Mouse (Mus musculus) MEL (cell line): ENCODE measurements around the gene Wdr90. TPM values are rescaled to one million over a fixed set of nuclear protein-coding genes. Genes with fewer than 3 reads are reported as not detected.
A peak's percentile ranks its signal among the peaks of the same experiment; 100 is the strongest.

Source experiments
- DNase-seq: peaks from one replicate; pipeline ENCODE4 v3.0.0; 2011; ENCODE audit warnings: low read depth, low spot score
- H3K27ac ChIP-seq: 2 replicates; pipeline ENCODE4 v1.5.1; 2012; ENCODE audit warnings: low read depth, mild to moderate bottlenecking, control low read depth, low read length, moderate library complexity; ENCODE audit not compliant: control insufficient read depth
- H3K27me3 ChIP-seq, 2 experiments: fragments of 150-350 bp in 1 of 2; sonication (generic) in 1 of 2; 2 replicates each; pipeline ENCODE4 v1.6.1; 2012; ENCODE audit warnings: low read length in 2 of 2, mild to moderate bottlenecking in 2 of 2, improper control_type of control experiment in 1 of 2, moderate library complexity in 1 of 2; ENCODE audit not compliant: insufficient read depth in 2 of 2, control insufficient read depth in 1 of 2
- H3K36me3 ChIP-seq, 2 experiments: 2 replicates each; pipeline ENCODE4 v1.6.1; 2012 to 2014; ENCODE audit warnings: low read length in 2 of 2, improper control_type of control experiment in 1 of 2, inconsistent platforms in 1 of 2, mild to moderate bottlenecking in 1 of 2; ENCODE audit not compliant: insufficient read depth in 2 of 2, control insufficient read depth in 1 of 2
- H3K4me1 ChIP-seq, 2 experiments: fragments of 150-350 bp in 1 of 2; sonication (generic) in 1 of 2; 2 replicates each; pipeline ENCODE4 v1.6.1; 2012; ENCODE audit warnings: low read length in 2 of 2, improper control_type of control experiment in 1 of 2, mild to moderate bottlenecking in 1 of 2; ENCODE audit not compliant: insufficient read depth in 2 of 2, control insufficient read depth in 1 of 2
- H3K4me3 ChIP-seq, 2 experiments: fragments of 150-350 bp in 1 of 2; sonication (generic) in 1 of 2; 2 replicates each; pipeline ENCODE4 v1.5.1; 2012; ENCODE audit warnings: low read depth in 2 of 2, low read length in 2 of 2, mild to moderate bottlenecking in 2 of 2, moderate library complexity in 2 of 2, control low read depth in 1 of 2, improper control_type of control experiment in 1 of 2; ENCODE audit not compliant: control insufficient read depth in 1 of 2, insufficient read depth in 1 of 2
- H3K79me2 ChIP-seq: 2 replicates; pipeline ENCODE4 v1.6.1; 2012; ENCODE audit warnings: mild to moderate bottlenecking, low read length, moderate library complexity; ENCODE audit not compliant: control insufficient read depth, poor library complexity, insufficient read depth
- H3K9ac ChIP-seq: 2 replicates; pipeline ENCODE4 v1.6.1; 2012; ENCODE audit warnings: low read depth, mild to moderate bottlenecking, control low read depth, low read length, moderate library complexity; ENCODE audit not compliant: control insufficient read depth, poor library complexity, severe bottlenecking
- H3K9me3 ChIP-seq: fragments of 150-350 bp; sonication (generic); replicated peaks from 2 replicates; pipeline ENCODE4 v1.6.1; 2012; ENCODE audit warnings: mild to moderate bottlenecking, low read length, improper control_type of control experiment, moderate library complexity; ENCODE audit not compliant: insufficient read depth
- BHLHE40 ChIP-seq: IDR thresholded peaks from 2 replicates; pipeline ENCODE4 v1.6.1; 2012; ENCODE audit warnings: low read depth, mild to moderate bottlenecking, inconsistent platforms, low read length, improper control_type of control experiment, borderline replicate concordance
- CHD1 ChIP-seq: IDR thresholded peaks from 2 replicates; pipeline ENCODE4 v1.6.1; 2012; ENCODE audit warnings: low read depth, mild to moderate bottlenecking, inconsistent platforms, low read length, improper control_type of control experiment
- CTCF ChIP-seq, 3 experiments: IDR thresholded peaks in 2 of 3; conservative IDR thresholded peaks in 1 of 3; 2 replicates each; pipeline ENCODE4 v1.5.1; 2011 to 2012; ENCODE audit warnings: low read length in 3 of 3, low read depth in 2 of 3, mild to moderate bottlenecking in 2 of 3, improper control_type of control experiment in 1 of 3, inconsistent platforms in 1 of 3, mixed read lengths in 1 of 3, moderate library complexity in 1 of 3; ENCODE audit not compliant: control insufficient read depth in 1 of 3, insufficient read depth in 1 of 3, poor library complexity in 1 of 3, severe bottlenecking in 1 of 3
- E2F4 ChIP-seq: IDR thresholded peaks from 2 replicates; pipeline ENCODE4 v1.6.1; 2011; ENCODE audit warnings: low read depth, low read length, improper control_type of control experiment, borderline replicate concordance
- ELF1 ChIP-seq: IDR thresholded peaks from 2 replicates; pipeline ENCODE4 v1.6.1; 2014; ENCODE audit warnings: low read depth, mild to moderate bottlenecking, inconsistent platforms, low read length, improper control_type of control experiment, moderate library complexity
- EP300 ChIP-seq, 2 experiments: IDR thresholded peaks; 2 replicates each; pipeline ENCODE4 v1.6.1; 2011; ENCODE audit warnings: improper control_type of control experiment in 2 of 2, low read length in 2 of 2, low read depth in 1 of 2, mild to moderate bottlenecking in 1 of 2
- GABPA ChIP-seq: IDR thresholded peaks from 2 replicates; pipeline ENCODE4 v1.6.1; 2012; ENCODE audit warnings: low read depth, mild to moderate bottlenecking, inconsistent platforms, low read length, improper control_type of control experiment, moderate library complexity
- GATA1 ChIP-seq: IDR thresholded peaks from 2 replicates; pipeline ENCODE4 v1.6.1; 2011; ENCODE audit warnings: low read depth, low read length, improper control_type of control experiment
- JUND ChIP-seq: IDR thresholded peaks from 2 replicates; pipeline ENCODE4 v1.6.1; 2011; ENCODE audit warnings: low read depth, mild to moderate bottlenecking, improper control_type of control experiment, low read length
- MAX ChIP-seq: IDR thresholded peaks from 2 replicates; pipeline ENCODE4 v1.6.1; 2011; ENCODE audit warnings: low read length, improper control_type of control experiment
- MAZ ChIP-seq: IDR thresholded peaks from 2 replicates; pipeline ENCODE4 v1.6.1; 2012; ENCODE audit warnings: low read depth, mild to moderate bottlenecking, inconsistent platforms, low read length, improper control_type of control experiment
- MYB ChIP-seq: IDR thresholded peaks from 2 replicates; pipeline ENCODE4 v1.6.1; 2011; ENCODE audit warnings: mild to moderate bottlenecking, low read depth, low read length, improper control_type of control experiment
- MYC ChIP-seq: IDR thresholded peaks from 2 replicates; pipeline ENCODE4 v1.6.1; 2011; ENCODE audit warnings: low read depth, mild to moderate bottlenecking, low read length, improper control_type of control experiment, moderate library complexity
- NELFE ChIP-seq: IDR thresholded peaks from 2 replicates; pipeline ENCODE4 v1.6.1; 2011; ENCODE audit warnings: low read depth, low read length, improper control_type of control experiment
- NRF1 ChIP-seq: IDR thresholded peaks from 2 replicates; pipeline ENCODE4 v1.6.1; 2014; ENCODE audit warnings: low read depth, mild to moderate bottlenecking, inconsistent platforms, low read length, improper control_type of control experiment, moderate library complexity; ENCODE audit not compliant: poor library complexity, insufficient read depth, severe bottlenecking
- POLR2A ChIP-seq, 2 experiments: IDR thresholded peaks; 2 replicates each; pipeline ENCODE4 v1.6.1; 2011 to 2012; ENCODE audit warnings: low read length in 2 of 2, mild to moderate bottlenecking in 2 of 2, control low read depth in 1 of 2, improper control_type of control experiment in 1 of 2, low read depth in 1 of 2, moderate library complexity in 1 of 2; ENCODE audit not compliant: control insufficient read depth in 1 of 2, insufficient read depth in 1 of 2, poor library complexity in 1 of 2
- POLR2AphosphoS2 ChIP-seq: IDR thresholded peaks from 2 replicates; pipeline ENCODE4 v1.6.1; 2011; ENCODE audit warnings: low read length, improper control_type of control experiment
- POLR2AphosphoS5 ChIP-seq: IDR thresholded peaks from 2 replicates; pipeline ENCODE4 v1.6.1; 2012; ENCODE audit warnings: low read depth, borderline replicate concordance, mild to moderate bottlenecking, inconsistent platforms, low read length, moderate library complexity, mixed read lengths
- RCOR1 ChIP-seq: IDR thresholded peaks from 2 replicates; pipeline ENCODE4 v1.6.1; 2012; ENCODE audit warnings: low read depth, mild to moderate bottlenecking, inconsistent platforms, low read length, improper control_type of control experiment
- SIN3A ChIP-seq: IDR thresholded peaks from 2 replicates; pipeline ENCODE4 v1.6.1; 2012; ENCODE audit warnings: low read length, improper control_type of control experiment, inconsistent platforms
- SMC3 ChIP-seq: IDR thresholded peaks from 2 replicates; pipeline ENCODE4 v1.6.1; 2011; ENCODE audit warnings: low read depth, low read length, improper control_type of control experiment
- TAL1 ChIP-seq: IDR thresholded peaks from 2 replicates; pipeline ENCODE4 v1.6.1; 2012; ENCODE audit warnings: mild to moderate bottlenecking, inconsistent platforms, low read length, moderate library complexity, mixed read lengths
- TCF12 ChIP-seq: IDR thresholded peaks from 2 replicates; pipeline ENCODE4 v1.6.1; 2014; ENCODE audit warnings: low read depth, mild to moderate bottlenecking, inconsistent platforms, low read length, improper control_type of control experiment, moderate library complexity
- USF1 ChIP-seq: IDR thresholded peaks from 2 replicates; pipeline ENCODE4 v1.6.1; 2014; ENCODE audit warnings: low read depth, mild to moderate bottlenecking, inconsistent platforms, low read length, improper control_type of control experiment, moderate library complexity
- USF2 ChIP-seq, 2 experiments: IDR thresholded peaks; 2 replicates each; pipeline ENCODE4 v1.6.1; 2011 to 2012; ENCODE audit warnings: improper control_type of control experiment in 2 of 2, low read length in 2 of 2, borderline replicate concordance in 1 of 2, inconsistent platforms in 1 of 2, low read depth in 1 of 2, mild to moderate bottlenecking in 1 of 2; ENCODE audit not compliant: insufficient read depth in 1 of 2
- ZMIZ1 ChIP-seq: IDR thresholded peaks from 2 replicates; pipeline ENCODE4 v1.6.1; 2012; ENCODE audit warnings: low read depth, mild to moderate bottlenecking, inconsistent platforms, low read length, improper control_type of control experiment, moderate library complexity
- ZNF384 ChIP-seq: IDR thresholded peaks from 2 replicates; pipeline ENCODE4 v1.6.1; 2012; ENCODE audit warnings: low read depth, mild to moderate bottlenecking, inconsistent platforms, low read length, improper control_type of control experiment
- polyA plus RNA-seq, 2 experiments: library from polyadenylated mRNA; stranded (reverse) in 1 of 2; unstranded in 1 of 2; fragments of >175 nt in 1 of 2; fragments of >200 nt in 1 of 2; gene quantifications; 2 replicates each; pipeline versions ENCODE4 v1.2.1 to v1.2.4; 2012; ENCODE audit warnings: low replicate concordance in 2 of 2, low read depth in 1 of 2; ENCODE audit not compliant: insufficient read length in 2 of 2, insufficient read depth in 1 of 2, missing spikeins in 1 of 2
- total RNA-seq: library from RNA; depleted of rRNA; stranded (reverse); fragments of 300-350 nt; gene quantifications from 2 replicates; pipeline ENCODE4 v1.2.3, GENCODE M21; 2012

Wdr90 gene
- total and polyA plus RNA-seq, 3 experiments: 23.7 to 44.5 TPM; not detected in 1

DNA sequence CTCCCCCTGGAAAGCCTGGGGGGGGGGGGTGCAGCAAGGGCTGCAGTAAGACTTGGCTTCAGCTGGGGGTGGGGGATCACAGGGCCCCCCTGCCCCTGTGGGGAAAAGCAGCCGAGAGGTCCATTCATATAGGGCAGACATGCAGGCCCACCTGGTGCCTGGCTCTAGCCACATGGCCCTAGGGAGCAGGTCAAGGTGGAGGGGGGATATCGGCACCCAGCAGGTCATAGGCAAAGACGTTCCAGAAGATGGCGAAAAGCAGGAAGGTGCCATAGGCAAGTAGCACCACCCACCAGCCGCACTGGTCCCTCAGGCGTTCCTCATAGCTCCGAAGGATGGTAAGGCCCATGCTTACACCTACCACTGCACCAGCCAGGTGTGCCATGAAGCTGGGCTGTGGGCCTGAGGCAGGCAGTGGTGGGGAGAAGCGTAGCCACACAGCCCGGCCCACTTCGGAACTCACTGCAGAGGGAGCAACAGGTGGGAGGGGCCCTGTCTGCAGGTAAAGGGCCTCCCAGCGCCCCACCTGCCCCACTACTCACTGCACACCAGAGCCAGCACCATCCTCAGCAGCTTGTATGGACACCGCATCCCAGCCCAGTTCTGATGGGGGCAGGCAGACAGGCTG lies 26.6 kb downstream of the Wdr90 start (continued):
- no peak for TF ChIP-seq CTCF (IDR thresholded peaks at IDR 0.05 in 2 of 3, conservative IDR thresholded peaks at IDR 0.05 in 1 of 3; ENCODE audit: control insufficient read depth in 1 of 3, insufficient read depth in 1 of 3, low read depth in 2 of 3, low read length in 3 of 3, poor library complexity in 1 of 3, severe bottlenecking in 1 of 3)
- TF ChIP-seq TAL1: no peak
- no peak for TF ChIP-seq GATA1
- TF ChIP-seq NELFE: no peak
- TF ChIP-seq, all 39 proteins: peak for 0

DNA sequence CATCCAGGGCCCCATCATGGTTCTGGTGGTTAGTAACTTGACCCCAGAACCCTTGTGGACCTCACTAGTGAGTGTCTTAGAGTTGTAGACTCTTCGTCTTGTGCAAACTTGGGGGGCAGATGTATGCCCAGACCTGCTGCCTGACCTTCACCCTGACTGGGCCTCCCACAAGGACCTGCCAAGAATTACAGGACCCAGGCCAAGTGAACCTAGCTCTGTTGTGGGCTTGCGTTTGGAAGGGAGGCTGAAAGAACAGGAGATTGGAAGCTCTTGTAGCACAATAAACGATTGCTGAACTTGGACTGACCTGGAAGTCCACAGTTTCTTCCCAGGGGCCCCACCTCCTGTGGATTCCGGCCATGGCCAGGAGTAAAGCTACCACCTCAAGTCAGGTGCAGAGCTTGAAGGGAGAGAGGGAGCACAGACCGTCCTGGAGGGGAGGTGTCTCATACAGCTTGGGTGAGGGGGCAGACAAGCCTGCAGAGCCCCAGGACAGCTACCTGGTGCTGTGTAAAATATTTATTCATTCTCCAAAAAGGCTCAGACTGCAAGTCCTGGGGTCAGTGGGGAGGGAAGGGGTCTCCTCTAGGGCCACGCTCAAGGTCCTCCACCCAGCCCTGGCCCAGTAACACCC lies 27.2 kb downstream of the Wdr90 start:
- peak overlapping the region; percentile 95 for H3K9ac ChIP-seq
- no peaks in the 10 kb centered on the region for H3K27me3 ChIP-seq
- peak overlapping the region; percentile 60 to 87 for H3K4me3 ChIP-seq
- peak overlapping the region; percentile 76 for H3K27ac ChIP-seq
- no peak for TF ChIP-seq GABPA
- no peak for TF ChIP-seq BHLHE40
- no peak for TF ChIP-seq USF1
- no peak for TF ChIP-seq ZMIZ1
- no peak for TF ChIP-seq MYB
- no peak for TF ChIP-seq NELFE
- TF ChIP-seq SMC3: no peak
- no peak for TF ChIP-seq E2F4
- no peak for TF ChIP-seq USF2 (IDR thresholded peaks at IDR 0.05; ENCODE audit: borderline replicate concordance in 1 of 2, insufficient read depth in 1 of 2, low read depth in 1 of 2, low read length in 2 of 2)
- no peak for TF ChIP-seq MAX
- no peak for TF ChIP-seq JUND
- TF ChIP-seq CHD1: no peak
- H3K4me1 ChIP-seq: peaks cover 2 to 31% of the 10 kb centered on the region in 2 experiments; a peak in 3 of 4 replicates
- no peak for DNase-seq
- peaks cover 50% of the 10 kb centered on the region for H3K79me2 ChIP-seq
- H3K36me3 ChIP-seq: peaks cover 0 to 10% of the 10 kb centered on the region in 2 experiments; a peak in 2 of 4 replicates
- H3K9me3 ChIP-seq: no peaks in the 10 kb centered on the region

DNA sequence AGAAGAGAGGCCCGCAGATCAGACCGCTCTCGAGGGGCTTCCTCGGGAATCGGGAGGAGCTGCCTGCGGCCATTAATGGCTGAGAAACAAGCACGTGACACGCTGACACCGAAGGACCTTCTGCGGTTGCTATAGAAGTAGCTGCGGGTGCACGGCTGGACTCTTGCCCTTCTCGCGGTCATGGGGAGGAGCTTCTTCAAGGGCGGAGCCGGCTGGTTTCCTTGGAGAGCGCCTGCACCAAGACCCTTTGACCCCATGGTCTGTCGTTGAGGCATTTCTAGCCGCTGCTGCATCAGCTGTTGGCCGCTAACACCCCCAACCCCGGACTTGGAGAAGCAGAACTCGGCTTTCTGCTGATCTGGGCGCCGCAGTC lies 28.0 kb downstream of the Wdr90 start, which contains the start of gene Stub1:
Stub1 (minus strand) TSS at position 114 of the 373 bp plus-strand sequence.
- peak within 1 kb of the TSS; percentile 80 to 87 for H3K4me3 ChIP-seq
- peaks cover 52% of the 10 kb centered on the region for H3K79me2 ChIP-seq
- DNase-seq: no peak
- H3K27ac ChIP-seq: peak within 1 kb of the TSS; percentile 82
- peaks cover 0 to 13% of the 10 kb centered on the region in 2 experiments; a peak in 2 of 4 replicates for H3K36me3 ChIP-seq
- no peaks in the 10 kb centered on the region for H3K9me3 ChIP-seq
- peak within 1 kb of the TSS; percentile 95 for H3K9ac ChIP-seq
- peaks cover 2 to 34% of the 10 kb centered on the region in 2 experiments; a peak in 3 of 4 replicates for H3K4me1 ChIP-seq
- no peaks in the 10 kb centered on the region for H3K27me3 ChIP-seq
- TF ChIP-seq POLR2AphosphoS5 (no peak), SIN3A (peak; percentile 43; the same call in 1 of the 2 replicates), USF1 (peak; percentile 57), POLR2A (IDR thresholded peaks at IDR 0.05; ENCODE audit: control insufficient read depth in 1 of 2, insufficient read depth in 1 of 2, low read depth in 1 of 2, low read length in 2 of 2, poor library complexity in 1 of 2) (no peak; a peak in 1 of 4 replicates), NRF1 (no peak), POLR2AphosphoS2 (peak; percentile 75; the same call in 1 of the 2 replicates), ELF1 (no peak), ZMIZ1 (peak; percentile 21; the same call in 1 of the 2 replicates), JUND (no peak), EP300 (IDR thresholded peaks at IDR 0.05; ENCODE audit: low read depth in 1 of 2, low read length in 2 of 2) (no peak), MYC (0 out of 2 replicates have a peak, but pooled peaks have one; percentile 62), NELFE (no peak), MAZ (0 out of 2 replicates have a peak, but pooled peaks have one; percentile 5), BHLHE40 (peak; percentile 74; the same call in 1 of the 2 replicates), RCOR1 (no peak), ZNF384 (no peak), TCF12 (0 out of 2 replicates have a peak, but pooled peaks have one; percentile 1)
